Mouse (Mus musculus) left cerebral cortex, postnatal 10 days (tissue): Measurements from ENCODE around the gene Sorbs1. TPM values are rescaled to one million over a fixed set of nuclear protein-coding genes. Genes with fewer than 3 reads are reported as not detected.
A peak's percentile ranks its signal among the peaks of the same experiment; 100 is the strongest.

Experiments
- DNase-seq, 2 experiments: peaks; one replicate each; pipeline ENCODE4 v3.0.0; 2021 to 2022; ENCODE audit warnings: low spot score in 2 of 2, mixed read lengths in 1 of 2; ENCODE audit errors: extremely low spot score in 1 of 2
- intact Hi-C: fragments of 180-260 bp; cut with DNase I; formaldehyde crosslinking; loops from one replicate; pipeline ENCODE4 v1.15.1; 2025
- total RNA-seq, 2 experiments: library from RNA; stranded (reverse); gene quantifications; 2 replicates each; pipeline ENCODE4 v1.2.3; 2021

The Sorbs1 gene
- total RNA-seq, 2 experiments from 2014 or later = 109 to 119 TPM

DNA sequence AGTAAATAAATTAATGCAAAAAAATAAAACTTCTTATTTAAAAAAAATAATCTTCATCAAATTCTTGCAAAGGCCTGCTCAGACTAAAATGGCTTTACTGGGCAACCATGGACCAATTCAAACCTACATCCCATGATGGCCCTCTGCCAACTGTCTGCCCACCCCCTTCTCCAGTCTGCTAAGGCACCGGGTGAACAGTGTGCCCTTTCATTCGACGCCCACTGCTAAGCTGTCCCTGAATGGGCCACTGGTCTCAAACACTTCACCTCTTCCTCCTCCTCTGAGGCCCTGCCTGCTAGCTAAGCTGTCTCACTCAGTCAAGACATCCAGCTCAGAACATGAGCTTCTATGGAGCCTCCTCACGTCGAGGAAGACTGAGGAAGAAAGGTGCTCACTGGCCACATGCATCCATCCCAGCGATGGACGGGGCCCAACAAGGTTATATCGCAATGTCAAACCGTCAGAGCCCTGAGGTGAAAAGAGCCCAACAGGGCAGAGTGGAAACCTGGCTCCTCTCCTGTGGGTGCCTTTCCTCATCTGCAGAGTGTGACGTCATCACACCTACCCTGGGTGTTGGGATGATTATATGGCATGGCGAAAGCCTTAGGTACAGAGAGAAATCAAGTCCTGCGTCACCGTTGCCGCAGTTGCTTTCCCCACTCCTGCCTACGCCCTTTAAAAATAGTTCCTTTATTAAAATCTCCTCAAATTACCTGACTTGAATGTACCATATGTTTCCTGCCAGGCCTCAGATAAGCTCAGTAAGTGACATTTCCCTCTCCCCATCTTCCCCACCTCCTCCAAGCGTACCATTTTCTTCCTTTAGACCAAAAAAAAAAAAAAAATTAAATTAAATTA is 87.2 kb downstream of the Sorbs1 start:
- peak in 1 of 2 experiments; percentile 72 for DNase-seq

DNA sequence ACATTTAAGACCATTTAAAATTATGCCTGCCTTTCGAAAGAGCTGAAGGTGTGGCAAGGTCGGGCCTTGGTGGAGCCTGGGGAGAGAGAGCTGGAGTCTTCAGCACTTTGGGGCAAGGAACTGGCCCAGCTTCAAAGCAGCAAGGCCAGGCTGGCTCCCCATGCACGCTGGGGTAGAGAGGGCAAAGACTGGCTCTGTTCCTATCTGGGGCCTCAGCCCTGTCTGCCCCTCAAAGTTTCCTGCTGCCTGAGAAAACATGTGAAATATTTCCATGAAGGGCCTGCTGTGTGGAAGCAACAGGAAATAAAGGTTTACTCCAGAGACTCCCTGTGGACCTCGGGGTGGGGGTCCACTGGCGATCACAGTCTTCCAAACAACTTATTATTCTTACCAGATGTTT is 88.3 kb downstream of the Sorbs1 start:
- peak in 1 of 2 experiments; percentile 78 for DNase-seq
- intact Hi-C loops = no loop called here

More for the DNA sequence above, 87.2 kb downstream of the Sorbs1 start:
- intact Hi-C loops = no loop called here

DNA sequence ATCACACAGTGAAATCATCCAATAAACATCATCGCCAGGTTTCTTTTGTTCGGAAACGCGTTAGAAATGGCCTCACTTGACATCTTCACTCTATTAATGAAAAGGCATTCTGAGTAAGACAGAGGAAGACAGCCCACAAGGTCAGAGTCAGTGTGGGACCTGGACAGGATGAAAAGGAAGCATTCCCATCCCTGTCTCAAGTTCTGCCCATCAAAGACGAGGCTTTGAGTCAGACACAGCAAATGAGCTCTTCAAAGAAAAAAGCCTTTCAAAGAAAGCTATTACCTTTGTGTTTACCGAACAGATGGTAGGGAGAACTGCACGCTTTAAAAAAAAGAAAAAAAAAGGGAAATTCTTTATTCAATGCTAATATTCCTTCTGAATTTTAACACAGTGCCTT is 92.5 kb downstream of the Sorbs1 start:
- no peak for DNase-seq
- intact Hi-C loops = no loop called here

DNA sequence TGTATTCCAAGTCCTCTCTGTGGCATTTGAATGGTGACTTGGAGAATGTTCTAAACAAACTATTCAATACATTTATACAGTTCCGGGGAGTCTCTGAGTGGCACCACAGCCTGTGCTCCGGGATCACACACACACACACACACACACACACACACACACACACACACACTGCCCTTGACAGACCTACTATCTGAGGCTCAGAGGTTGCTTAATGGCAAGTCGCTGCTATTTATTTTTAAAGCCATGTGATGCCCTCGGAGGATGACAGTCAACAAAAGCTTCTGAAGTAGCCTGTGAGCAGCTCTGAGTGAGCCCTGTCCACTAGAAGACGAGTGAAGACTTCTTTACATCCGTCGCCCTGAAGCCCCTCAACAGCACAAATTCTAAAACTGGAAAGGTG is 94.3 kb downstream of the Sorbs1 start:
- no peak for DNase-seq
- intact Hi-C loops = no loop called here

DNA sequence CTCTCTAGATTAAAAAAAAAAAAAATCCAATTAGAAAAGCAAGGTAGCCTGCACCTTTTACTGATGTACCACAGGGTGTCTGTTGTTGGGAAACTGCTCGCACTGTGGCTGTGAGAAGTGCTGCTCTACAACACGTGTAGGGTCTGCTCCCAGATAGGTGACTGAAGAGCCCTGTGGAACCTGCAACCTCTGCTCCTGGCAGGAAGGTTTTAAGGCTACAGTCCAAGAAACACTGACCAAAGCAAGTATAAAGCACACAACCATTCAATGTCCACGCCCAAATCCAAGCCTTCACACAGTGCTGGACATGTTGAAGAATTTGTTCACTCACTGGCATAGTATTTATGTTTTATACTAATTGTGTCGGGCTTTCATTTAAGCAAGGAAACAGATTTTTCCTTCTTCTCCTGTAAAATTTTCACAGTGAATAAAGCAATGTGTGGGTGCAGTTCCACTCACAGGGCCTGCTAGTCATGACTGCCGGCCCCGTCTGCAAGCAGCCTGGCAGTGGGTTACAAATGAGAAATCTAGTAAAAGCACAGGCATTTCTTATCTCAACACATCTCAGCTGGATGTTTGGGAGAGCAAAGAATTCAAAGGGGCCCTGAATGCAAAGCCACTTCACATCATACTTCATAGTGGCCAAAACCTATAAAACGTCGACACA is 96.3 kb downstream of the Sorbs1 start:
- DNase-seq = no peak
- intact Hi-C loops = no loop called here

DNA sequence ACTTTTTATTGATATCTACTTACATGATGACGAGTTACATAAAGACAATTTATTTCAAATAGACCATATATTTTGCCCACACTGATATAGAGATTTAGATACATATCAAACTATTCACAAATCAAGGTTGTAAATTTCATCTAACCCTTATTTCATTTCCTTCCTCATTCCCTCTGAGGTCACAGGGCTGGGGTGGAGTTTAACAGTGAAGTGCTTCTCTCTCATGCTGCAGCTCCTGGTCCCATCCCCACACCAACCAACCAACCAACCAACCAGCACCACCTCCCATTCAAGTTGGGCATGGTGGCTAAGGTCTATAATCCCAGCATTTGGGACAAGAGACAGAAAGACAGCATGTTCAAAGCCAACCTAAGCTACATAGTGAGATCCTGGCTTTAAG is 97.9 kb downstream of the Sorbs1 start:
- intact Hi-C loops = no loop called here
- no peak for DNase-seq

DNA sequence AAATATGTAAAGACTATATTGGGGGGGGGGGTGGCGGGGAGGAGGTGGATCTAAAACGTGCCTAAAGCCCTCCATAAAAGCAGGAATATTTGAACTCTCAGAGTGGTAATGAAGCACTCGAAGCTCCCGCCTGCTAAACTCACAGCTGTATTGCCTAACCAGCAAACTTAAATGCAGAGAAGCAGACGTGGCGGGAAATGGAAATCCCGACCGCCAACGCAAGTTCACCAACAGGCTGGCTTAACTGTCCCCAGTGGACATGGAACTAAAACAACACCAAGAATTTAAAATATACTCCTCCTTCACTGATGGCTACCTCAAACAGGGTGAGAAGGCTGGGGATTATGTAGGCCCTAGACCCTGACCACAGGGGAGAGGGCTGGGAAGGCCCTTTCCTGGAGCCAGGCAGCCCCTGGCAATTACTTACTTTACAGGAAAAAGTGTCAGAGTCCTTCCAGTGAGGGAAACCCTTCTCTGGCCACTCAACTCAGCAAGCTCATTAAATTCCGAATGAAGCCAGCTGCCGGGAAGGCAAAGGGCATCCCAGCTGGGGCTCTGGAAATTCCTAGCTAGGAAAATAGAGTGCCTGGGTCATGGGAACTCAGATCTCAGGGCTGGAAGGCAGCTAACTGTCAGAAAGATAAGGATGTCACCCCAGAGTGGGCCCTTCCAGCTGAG is 98.6 kb downstream of the Sorbs1 start:
- no peak for DNase-seq
- intact Hi-C loops = no loop called here

DNA sequence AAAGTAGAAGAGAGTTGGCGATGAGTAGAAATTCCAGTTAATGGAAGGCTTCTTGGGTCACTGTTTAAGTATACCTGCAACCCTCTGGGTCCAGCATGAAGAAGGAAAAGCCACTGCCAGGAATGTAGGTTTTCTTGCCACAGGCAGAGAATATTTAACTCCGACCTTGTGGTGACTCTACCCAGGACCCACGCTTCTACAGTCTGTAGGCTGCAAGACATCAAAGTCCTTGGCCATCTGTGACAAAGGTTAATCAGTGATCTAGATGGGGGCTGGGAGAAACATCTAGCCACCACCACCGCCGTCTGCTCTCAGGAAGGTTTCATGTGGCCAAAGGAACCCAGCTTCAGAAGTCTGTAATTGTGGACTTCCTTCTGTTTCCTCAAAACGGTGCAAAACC is 99.2 kb downstream of the Sorbs1 start:
- peak in 1 of 2 experiments; percentile 46 for DNase-seq
- intact Hi-C loops = no loop called here

DNA sequence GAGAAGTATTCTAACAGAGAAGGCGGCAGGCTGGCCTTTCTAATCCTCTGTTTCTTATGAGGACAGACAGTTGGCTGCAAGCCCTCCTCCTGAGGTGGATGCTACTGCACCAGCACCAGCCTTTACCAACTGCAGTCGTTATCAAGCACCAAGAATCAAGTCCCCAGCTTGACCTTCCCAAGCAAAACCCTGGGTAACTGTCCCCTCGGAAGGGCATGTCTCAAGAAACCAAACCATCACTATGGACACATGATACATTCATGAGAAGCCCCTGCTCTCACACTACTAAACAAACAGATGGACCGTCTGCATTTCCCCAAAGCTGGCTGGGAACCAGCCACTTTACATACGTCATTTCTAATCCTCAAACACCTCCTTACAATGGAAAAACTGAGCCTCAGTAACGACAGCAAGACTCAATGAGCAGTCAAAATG is 102.2 kb downstream of the Sorbs1 start:
- DNase-seq = no peak
- intact Hi-C loops = no loop called here

DNA sequence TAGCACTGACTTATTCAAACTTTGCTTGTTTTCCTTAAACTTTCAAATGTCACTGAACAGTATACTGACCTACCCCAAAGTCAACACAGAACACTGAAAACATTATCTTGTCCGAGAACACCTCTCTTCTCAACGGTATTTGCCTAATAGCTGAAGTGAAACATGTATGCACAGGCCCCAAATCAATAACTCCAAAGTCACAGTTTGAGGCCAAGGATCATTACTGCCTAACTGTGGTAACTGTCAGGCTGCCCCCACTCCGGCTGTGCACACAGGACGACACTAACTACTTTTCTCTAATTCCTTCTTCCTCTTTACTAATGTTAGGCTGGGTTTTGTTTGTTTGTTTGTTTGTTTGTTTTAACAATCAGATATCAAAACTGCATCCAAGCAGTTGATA is 103.1 kb downstream of the Sorbs1 start:
- intact Hi-C loops = no loop called here
- no peak for DNase-seq

DNA sequence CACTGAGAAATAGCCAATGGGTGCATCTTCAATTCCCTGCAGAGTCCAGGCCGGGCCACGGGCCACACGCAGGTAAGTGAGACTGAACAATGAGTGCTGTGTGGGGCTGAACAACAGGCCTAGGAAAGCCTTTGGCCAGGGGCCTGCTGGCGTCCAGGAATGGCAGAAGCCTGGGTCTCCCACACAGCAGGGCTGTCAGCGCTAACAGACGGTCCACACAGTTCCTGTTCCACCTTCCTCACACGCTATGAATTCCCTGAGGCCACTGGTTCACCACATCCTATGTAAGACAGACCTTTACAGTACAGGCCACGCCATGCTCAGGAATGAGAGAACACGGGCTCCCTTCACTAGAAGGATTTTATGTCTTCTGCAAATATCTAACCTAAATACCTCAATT is 103.5 kb downstream of the Sorbs1 start:
- peak in 1 of 2 experiments; percentile 37 for DNase-seq
- intact Hi-C loops = no loop called here

DNA sequence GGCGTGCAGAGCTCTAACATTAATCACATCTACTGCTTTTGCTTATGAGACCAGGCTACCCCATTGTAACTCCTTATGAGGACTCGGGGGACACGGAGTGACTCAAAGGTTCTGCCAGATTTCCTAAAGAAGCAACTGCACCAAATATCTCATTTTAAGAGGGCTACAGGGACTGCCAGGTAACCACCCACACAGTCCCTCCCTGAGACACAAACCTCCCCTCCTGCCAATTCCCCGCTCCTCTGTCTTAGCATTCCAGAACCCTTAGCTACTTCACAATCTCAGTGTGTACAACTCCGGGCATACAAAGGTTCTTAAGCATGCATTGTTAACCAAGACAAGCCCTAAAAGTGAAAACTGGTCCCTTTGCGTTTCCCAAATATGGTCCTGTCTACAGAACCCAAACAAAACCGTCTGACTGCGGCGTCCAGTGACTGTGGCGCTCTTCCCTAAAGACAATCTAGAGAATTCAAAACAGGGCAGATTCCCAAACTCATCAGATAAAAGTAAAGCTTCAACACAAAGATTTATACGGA is 104.0 kb downstream of the Sorbs1 start:
- DNase-seq = no peak
- intact Hi-C loops = no loop called here

DNA sequence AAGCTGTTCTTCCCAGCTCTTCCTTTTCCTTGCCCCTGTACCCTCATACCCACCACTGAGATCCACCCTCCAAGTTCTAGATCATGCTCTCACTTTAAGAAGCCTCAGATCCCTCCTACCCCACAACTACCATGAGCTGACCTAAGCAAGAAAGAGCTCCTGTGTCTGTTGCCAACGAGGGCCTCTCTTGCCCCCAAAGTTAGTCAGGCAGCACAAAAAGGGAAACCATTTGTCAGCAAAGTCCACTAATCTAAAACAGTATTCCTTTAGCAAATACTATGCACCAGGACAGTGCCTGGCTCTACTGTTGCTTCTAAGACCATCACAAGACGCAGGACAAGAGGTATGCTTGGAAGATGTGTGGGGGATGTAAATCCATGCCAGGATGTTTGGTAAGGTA is 106.4 kb downstream of the Sorbs1 start:
- intact Hi-C loops = no loop called here
- no peak for DNase-seq

DNA sequence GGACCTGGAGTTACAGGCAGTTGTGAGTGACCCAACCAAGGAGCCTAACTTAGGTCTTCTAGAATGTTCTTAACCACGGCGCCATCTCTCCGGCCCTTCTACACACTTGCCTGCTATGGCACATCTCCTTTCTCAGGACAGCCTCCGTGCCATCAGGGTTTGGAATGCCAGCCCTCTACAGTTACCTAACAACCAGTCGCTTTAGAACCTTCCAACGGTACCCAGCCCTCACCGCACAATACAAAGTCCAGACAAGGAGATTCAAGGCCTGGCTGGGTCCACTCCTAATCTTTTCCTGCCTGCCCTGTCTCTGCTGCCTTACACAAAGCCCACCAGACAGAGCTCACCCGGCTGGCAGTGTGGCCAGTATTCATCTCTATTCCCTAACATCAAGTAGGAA is 106.9 kb downstream of the Sorbs1 start:
- DNase-seq = no peak
- intact Hi-C loops = no loop called here

DNA sequence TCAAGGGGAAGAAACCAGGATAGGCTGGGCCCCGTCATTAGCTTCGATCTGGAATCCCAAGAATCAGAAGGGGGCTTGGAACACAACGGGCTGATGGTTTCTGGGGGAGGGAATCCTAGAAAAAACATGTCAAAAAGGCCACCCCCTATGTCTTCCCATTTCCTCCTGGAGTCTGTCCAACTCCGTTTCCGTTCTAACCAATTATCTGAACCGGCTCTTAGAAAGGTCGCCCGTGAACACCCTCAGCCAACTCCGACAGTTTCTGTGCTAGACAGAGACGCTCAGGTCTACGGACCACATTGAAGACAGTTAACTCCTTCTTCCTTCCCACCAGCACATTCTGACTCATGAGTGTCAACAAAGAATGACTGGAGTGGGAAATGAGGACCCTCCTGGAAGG is 107.8 kb downstream of the Sorbs1 start:
- peak in 1 of 2 experiments; percentile 47 for DNase-seq
- intact Hi-C loops = no loop called here

DNA sequence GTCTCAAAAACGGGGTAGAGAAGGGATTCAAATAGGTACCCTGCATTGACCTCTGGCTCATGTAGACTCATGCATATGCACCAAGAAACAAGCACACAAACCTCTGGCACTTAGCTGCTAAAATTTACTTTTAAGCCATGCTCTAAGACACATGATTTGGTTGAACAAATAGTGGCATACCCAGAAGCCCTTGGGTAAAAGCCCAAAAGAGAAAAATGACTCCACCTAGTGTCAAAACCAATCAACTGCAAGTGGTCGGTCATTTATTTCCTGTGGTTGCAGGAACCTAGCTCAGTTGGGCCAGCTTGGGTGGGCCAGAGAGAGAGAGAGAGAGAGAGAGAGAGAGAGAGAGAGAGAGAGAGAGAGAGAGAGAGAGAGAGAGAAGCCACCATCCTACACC is 109.0 kb downstream of the Sorbs1 start:
- DNase-seq = no peak
- intact Hi-C loops = no loop called here

DNA sequence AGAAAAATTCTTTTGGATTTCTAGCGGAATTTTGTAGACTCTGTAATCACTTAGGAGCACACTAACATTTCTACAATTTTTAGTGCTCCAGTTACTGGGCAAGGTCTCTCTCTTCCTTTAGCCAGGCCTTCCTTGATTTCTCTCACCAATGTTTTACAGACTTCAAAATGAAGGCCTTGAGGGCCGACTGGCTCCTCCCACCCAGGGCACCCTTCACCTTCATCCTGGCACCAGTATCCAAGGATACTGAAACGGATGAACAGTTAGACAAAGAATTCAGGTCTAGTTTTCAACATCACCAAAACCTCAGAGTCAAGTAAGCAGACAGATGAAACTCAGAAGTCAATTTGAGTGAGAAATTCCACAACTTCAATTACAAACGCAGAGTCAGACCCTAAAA is 109.6 kb downstream of the Sorbs1 start:
- no peak for DNase-seq
- intact Hi-C loops = no loop called here

DNA sequence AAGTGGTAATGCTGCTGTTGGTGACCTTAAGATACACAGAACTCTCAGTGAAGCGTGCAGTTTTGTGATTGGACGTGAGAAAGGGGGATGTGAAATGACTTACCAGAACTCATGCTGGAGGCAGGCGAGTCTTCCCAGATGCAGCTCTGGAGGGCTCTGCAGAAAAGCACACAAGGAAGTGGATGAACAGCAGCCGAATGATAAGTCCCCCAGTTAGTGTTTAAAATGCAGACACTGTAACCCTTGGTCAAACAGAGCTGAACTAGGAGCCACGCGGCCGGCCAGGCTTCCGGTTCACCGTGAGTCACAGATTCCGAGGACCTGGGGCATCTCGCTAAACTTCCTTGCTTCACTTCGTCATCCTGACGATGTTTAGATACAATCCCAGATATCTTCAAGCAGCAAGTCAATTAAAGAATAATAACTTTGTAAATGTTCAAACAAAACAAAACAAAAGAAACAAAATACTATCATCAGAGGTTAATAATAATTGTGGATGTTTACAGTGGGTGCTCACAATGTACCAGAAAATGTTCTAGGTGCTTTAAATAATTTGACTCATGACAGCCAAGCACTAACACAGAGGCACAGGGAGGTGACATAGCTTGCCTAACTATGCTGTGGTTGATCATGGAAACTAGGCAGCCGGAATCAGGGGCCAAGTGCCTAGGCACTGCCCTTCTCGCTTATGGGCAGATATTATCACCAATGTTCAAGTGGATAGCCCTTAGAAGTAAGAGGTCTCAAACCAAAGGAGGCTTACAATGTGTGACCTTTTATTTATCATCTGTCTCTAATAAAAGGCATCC is 111.2 kb downstream of the Sorbs1 start:
- no peak for DNase-seq
- intact Hi-C loops = no loop called here

DNA sequence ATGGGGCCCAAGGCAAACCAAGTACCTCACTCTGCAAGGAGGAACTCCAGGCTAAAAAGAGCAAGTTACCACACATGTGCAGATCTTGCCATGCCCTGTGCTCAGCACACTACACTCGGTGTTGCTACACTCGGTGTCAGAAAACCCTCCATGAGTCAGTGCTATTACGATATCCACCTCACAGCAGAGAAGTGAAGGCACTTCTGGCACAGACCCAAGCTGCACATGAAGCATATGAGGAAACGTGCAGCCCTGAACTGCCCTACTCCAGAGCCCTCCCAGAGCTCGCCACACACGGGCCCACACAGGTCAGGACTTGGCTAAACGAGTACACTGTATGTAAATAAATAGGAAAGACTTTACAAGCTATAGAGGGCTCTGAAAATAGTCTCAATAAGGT is 112.4 kb downstream of the Sorbs1 start:
- DNase-seq = no peak
- intact Hi-C loops = no loop called here
